Mouse (Mus musculus): ENCODE data around the gene Cxcr5. TPM values are rescaled to one million over a fixed set of nuclear protein-coding genes. Genes with fewer than 3 reads are reported as not detected.

Gene Cxcr5
- not detected for total RNA-seq (2021)

- DNase-seq (ENCODE audit: low spot score in 2 of 2), result no peak
- intact Hi-C loops (cut with DNase I), result no loop called here
Observed at GRCm38 (mm10) chr9:44561597-44561996, at the start of gene Cxcr5. Cxcr5 (minus strand) TSS chr9:44561877.

- DNase-seq (ENCODE audit: low spot score in 2 of 2), result no peak
- intact Hi-C loops (cut with DNase I), result no loop called here
Observed at GRCm38 (mm10) chr9:44610371-44610770, 48.7 kb upstream of the Cxcr5 start.

- no peak for DNase-seq (ENCODE audit: low spot score in 2 of 2)
- intact Hi-C loops (cut with DNase I), result no loop called here
Observed at GRCm38 (mm10) chr9:44607306-44607705, 45.6 kb upstream of the Cxcr5 start.

GRCm38 (mm10) chr9:44606646-44607045, 45.0 kb upstream of the Cxcr5 start:
- intact Hi-C loops (cut with DNase I), result no loop called here
- no peak for DNase-seq (ENCODE audit: low spot score in 2 of 2)

GRCm38 (mm10) chr9:44605616-44606165, 44.0 kb upstream of the Cxcr5 start:
- DNase-seq (ENCODE audit: low spot score in 2 of 2), result peak in 1 of 2 experiments; percentile 22
- intact Hi-C loops (cut with DNase I), result loop anchor here (2.0 kb wide), 1 partner anchor 95 kb away; no protein-coding TSS in a partner anchor

- intact Hi-C loops (cut with DNase I), result loop anchor here (2.0 kb wide), 1 partner anchor 94 kb away; no protein-coding TSS in a partner anchor
- DNase-seq (ENCODE audit: low spot score in 2 of 2), result peak; percentile 72 to 77
Observed at GRCm38 (mm10) chr9:44604779-44605615, 43.3 kb upstream of the Cxcr5 start, which contains the start of gene Ddx6. Ddx6 (plus strand) TSS chr9:44604892.

- peak; percentile 81 to 85 for DNase-seq (ENCODE audit: low spot score in 2 of 2)
- intact Hi-C loops (cut with DNase I), result loop anchor here (2.0 kb wide), 1 partner anchor 94 kb away; no protein-coding TSS in a partner anchor
Observed at GRCm38 (mm10) chr9:44604290-44604778, 42.7 kb upstream of the Cxcr5 start.

- intact Hi-C loops (cut with DNase I), result loop anchor here (2.0 kb wide), 1 partner anchor 93 kb away; no protein-coding TSS in a partner anchor
- DNase-seq (ENCODE audit: low spot score in 2 of 2), result peak; percentile 54 to 83
Observed at GRCm38 (mm10) chr9:44603454-44604289, 42.0 kb upstream of the Cxcr5 start.

GRCm38 (mm10) chr9:44602766-44603165, 41.1 kb upstream of the Cxcr5 start:
- intact Hi-C loops (cut with DNase I), result no loop called here
- DNase-seq (ENCODE audit: low spot score in 2 of 2), result no peak

- intact Hi-C loops (cut with DNase I), result no loop called here
Observed at GRCm38 (mm10) chr9:44600801-44601200, 39.1 kb upstream of the Cxcr5 start.

GRCm38 (mm10) chr9:44599616-44600015, 37.9 kb upstream of the Cxcr5 start:
- intact Hi-C loops (cut with DNase I), result no loop called here
- peak in 1 of 2 experiments; percentile 17 for DNase-seq (ENCODE audit: low spot score in 2 of 2)

More at GRCm38 (mm10) chr9:44600801-44601200, 39.1 kb upstream of the Cxcr5 start:
- DNase-seq (ENCODE audit: low spot score in 2 of 2), result no peak

- intact Hi-C loops (cut with DNase I), result no loop called here
- peak in 1 of 2 experiments; percentile 19 for DNase-seq (ENCODE audit: low spot score in 2 of 2)
Observed at GRCm38 (mm10) chr9:44598899-44599495, 37.3 kb upstream of the Cxcr5 start.

- no peak for DNase-seq (ENCODE audit: low spot score in 2 of 2)
- intact Hi-C loops (cut with DNase I), result no loop called here
Observed at GRCm38 (mm10) chr9:44597742-44598141, 36.1 kb upstream of the Cxcr5 start.

- DNase-seq (ENCODE audit: low spot score in 2 of 2), result no peak
- intact Hi-C loops (cut with DNase I), result no loop called here
Observed at GRCm38 (mm10) chr9:44595537-44595930, 33.9 kb upstream of the Cxcr5 start.

- no peak for DNase-seq (ENCODE audit: low spot score in 2 of 2)
- intact Hi-C loops (cut with DNase I), result no loop called here
Observed at GRCm38 (mm10) chr9:44594901-44595536, 33.3 kb upstream of the Cxcr5 start.

- intact Hi-C loops (cut with DNase I), result no loop called here
- no peak for DNase-seq (ENCODE audit: low spot score in 2 of 2)
Observed at GRCm38 (mm10) chr9:44593886-44594285, 32.2 kb upstream of the Cxcr5 start.

- no peak for DNase-seq (ENCODE audit: low spot score in 2 of 2)
- intact Hi-C loops (cut with DNase I), result no loop called here
Observed at GRCm38 (mm10) chr9:44593221-44593620, 31.5 kb upstream of the Cxcr5 start.

GRCm38 (mm10) chr9:44591595-44592188, 30.0 kb upstream of the Cxcr5 start:
- intact Hi-C loops (cut with DNase I), result no loop called here

More at GRCm38 (mm10) chr9:44591595-44592188, 30.0 kb upstream of the Cxcr5 start:
- DNase-seq (ENCODE audit: low spot score in 2 of 2), result no peak

Measured in left cerebral cortex, postnatal 25 days (tissue).